Mouse (Mus musculus) testis, adult 2 months (tissue): ENCODE results near the gene Tgm6.

Experiments
- CTCF ChIP-seq: fragments of 200-500 bp; IDR thresholded peaks from 2 replicates; pipeline ENCODE4 v1.5.1; 2012; ENCODE audit warnings: low read depth, mild to moderate bottlenecking, inconsistent platforms, low read length, moderate library complexity; ENCODE audit not compliant: control insufficient read depth, insufficient read depth, insufficient replicate concordance
- POLR2A ChIP-seq: fragments of 200-500 bp; IDR thresholded peaks from 2 replicates; pipeline ENCODE4 v1.6.1; 2012; ENCODE audit warnings: low read depth, mild to moderate bottlenecking, inconsistent platforms, low read length, moderate library complexity; ENCODE audit not compliant: control insufficient read depth

- no peak for TF ChIP-seq CTCF
- TF ChIP-seq POLR2A = no peak
Measured at GRCm38 (mm10) chr2:130166311-130167214, 54.3 kb downstream of the Tgm6 start.
